Mouse (Mus musculus) MEL (cell line): Measurements from ENCODE around the gene Gm12830. TPM values are rescaled to one million over a fixed set of nuclear protein-coding genes. Genes with fewer than 3 reads are reported as not detected.

ENCODE experiments used
- DNase-seq: peaks from one replicate; pipeline ENCODE4 v3.0.0; 2011; ENCODE audit warnings: low read depth, low spot score
- H3K27ac ChIP-seq: 2 replicates; pipeline ENCODE4 v1.5.1; 2012; ENCODE audit warnings: low read depth, mild to moderate bottlenecking, control low read depth, low read length, moderate library complexity; ENCODE audit not compliant: control insufficient read depth
- H3K27me3 ChIP-seq, 2 experiments: fragments of 150-350 bp in 1 of 2; sonication (generic) in 1 of 2; 2 replicates each; pipeline ENCODE4 v1.6.1; 2012; ENCODE audit warnings: low read length in 2 of 2, mild to moderate bottlenecking in 2 of 2, improper control_type of control experiment in 1 of 2, moderate library complexity in 1 of 2; ENCODE audit not compliant: insufficient read depth in 2 of 2, control insufficient read depth in 1 of 2
- H3K36me3 ChIP-seq, 2 experiments: 2 replicates each; pipeline ENCODE4 v1.6.1; 2012 to 2014; ENCODE audit warnings: low read length in 2 of 2, improper control_type of control experiment in 1 of 2, inconsistent platforms in 1 of 2, mild to moderate bottlenecking in 1 of 2; ENCODE audit not compliant: insufficient read depth in 2 of 2, control insufficient read depth in 1 of 2
- H3K4me1 ChIP-seq, 2 experiments: fragments of 150-350 bp in 1 of 2; sonication (generic) in 1 of 2; 2 replicates each; pipeline ENCODE4 v1.6.1; 2012; ENCODE audit warnings: low read length in 2 of 2, improper control_type of control experiment in 1 of 2, mild to moderate bottlenecking in 1 of 2; ENCODE audit not compliant: insufficient read depth in 2 of 2, control insufficient read depth in 1 of 2
- H3K4me3 ChIP-seq, 2 experiments: fragments of 150-350 bp in 1 of 2; sonication (generic) in 1 of 2; 2 replicates each; pipeline ENCODE4 v1.5.1; 2012; ENCODE audit warnings: low read depth in 2 of 2, low read length in 2 of 2, mild to moderate bottlenecking in 2 of 2, moderate library complexity in 2 of 2, control low read depth in 1 of 2, improper control_type of control experiment in 1 of 2; ENCODE audit not compliant: control insufficient read depth in 1 of 2, insufficient read depth in 1 of 2
- H3K79me2 ChIP-seq: 2 replicates; pipeline ENCODE4 v1.6.1; 2012; ENCODE audit warnings: mild to moderate bottlenecking, low read length, moderate library complexity; ENCODE audit not compliant: control insufficient read depth, poor library complexity, insufficient read depth
- H3K9ac ChIP-seq: 2 replicates; pipeline ENCODE4 v1.6.1; 2012; ENCODE audit warnings: low read depth, mild to moderate bottlenecking, control low read depth, low read length, moderate library complexity; ENCODE audit not compliant: control insufficient read depth, poor library complexity, severe bottlenecking
- H3K9me3 ChIP-seq: fragments of 150-350 bp; sonication (generic); replicated peaks from 2 replicates; pipeline ENCODE4 v1.6.1; 2012; ENCODE audit warnings: mild to moderate bottlenecking, low read length, improper control_type of control experiment, moderate library complexity; ENCODE audit not compliant: insufficient read depth
- BHLHE40 ChIP-seq: IDR thresholded peaks from 2 replicates; pipeline ENCODE4 v1.6.1; 2012; ENCODE audit warnings: low read depth, mild to moderate bottlenecking, inconsistent platforms, low read length, improper control_type of control experiment, borderline replicate concordance
- CHD2 ChIP-seq: IDR thresholded peaks from 2 replicates; pipeline ENCODE4 v1.6.1; 2011; ENCODE audit warnings: low read length, improper control_type of control experiment
- CTCF ChIP-seq, 3 experiments: IDR thresholded peaks in 2 of 3; conservative IDR thresholded peaks in 1 of 3; 2 replicates each; pipeline ENCODE4 v1.5.1; 2011 to 2012; ENCODE audit warnings: low read length in 3 of 3, low read depth in 2 of 3, mild to moderate bottlenecking in 2 of 3, improper control_type of control experiment in 1 of 3, inconsistent platforms in 1 of 3, mixed read lengths in 1 of 3, moderate library complexity in 1 of 3; ENCODE audit not compliant: control insufficient read depth in 1 of 3, insufficient read depth in 1 of 3, poor library complexity in 1 of 3, severe bottlenecking in 1 of 3
- E2F4 ChIP-seq: IDR thresholded peaks from 2 replicates; pipeline ENCODE4 v1.6.1; 2011; ENCODE audit warnings: low read depth, low read length, improper control_type of control experiment, borderline replicate concordance
- EP300 ChIP-seq, 2 experiments: IDR thresholded peaks; 2 replicates each; pipeline ENCODE4 v1.6.1; 2011; ENCODE audit warnings: improper control_type of control experiment in 2 of 2, low read length in 2 of 2, low read depth in 1 of 2, mild to moderate bottlenecking in 1 of 2
- ETS1 ChIP-seq: IDR thresholded peaks from 2 replicates; pipeline ENCODE4 v1.6.1; 2012; ENCODE audit warnings: low read depth, mild to moderate bottlenecking, inconsistent platforms, low read length, improper control_type of control experiment, moderate library complexity
- GABPA ChIP-seq: IDR thresholded peaks from 2 replicates; pipeline ENCODE4 v1.6.1; 2012; ENCODE audit warnings: low read depth, mild to moderate bottlenecking, inconsistent platforms, low read length, improper control_type of control experiment, moderate library complexity
- GATA1 ChIP-seq: IDR thresholded peaks from 2 replicates; pipeline ENCODE4 v1.6.1; 2011; ENCODE audit warnings: low read depth, low read length, improper control_type of control experiment
- HCFC1 ChIP-seq: IDR thresholded peaks from 2 replicates; pipeline ENCODE4 v1.6.1; 2012; ENCODE audit warnings: low read depth, mild to moderate bottlenecking, inconsistent platforms, low read length, improper control_type of control experiment, moderate library complexity
- MAFK ChIP-seq: IDR thresholded peaks from 2 replicates; pipeline ENCODE4 v1.6.1; 2011; ENCODE audit warnings: low read depth, mild to moderate bottlenecking, low read length, improper control_type of control experiment, borderline replicate concordance
- MAX ChIP-seq: IDR thresholded peaks from 2 replicates; pipeline ENCODE4 v1.6.1; 2011; ENCODE audit warnings: low read length, improper control_type of control experiment
- MEF2A ChIP-seq: IDR thresholded peaks from 2 replicates; pipeline ENCODE4 v1.6.1; 2014; ENCODE audit warnings: low read depth, mild to moderate bottlenecking, inconsistent platforms, low read length, improper control_type of control experiment; ENCODE audit not compliant: poor library complexity, insufficient replicate concordance, severe bottlenecking; ENCODE audit errors: extremely low read depth
- MXI1 ChIP-seq: IDR thresholded peaks from 2 replicates; pipeline ENCODE4 v1.6.1; 2011; ENCODE audit warnings: mild to moderate bottlenecking, low read depth, low read length, improper control_type of control experiment
- MYC ChIP-seq: IDR thresholded peaks from 2 replicates; pipeline ENCODE4 v1.6.1; 2011; ENCODE audit warnings: low read depth, mild to moderate bottlenecking, low read length, improper control_type of control experiment, moderate library complexity
- NELFE ChIP-seq: IDR thresholded peaks from 2 replicates; pipeline ENCODE4 v1.6.1; 2011; ENCODE audit warnings: low read depth, low read length, improper control_type of control experiment
- POLR2AphosphoS2 ChIP-seq: IDR thresholded peaks from 2 replicates; pipeline ENCODE4 v1.6.1; 2011; ENCODE audit warnings: low read length, improper control_type of control experiment
- POLR2AphosphoS5 ChIP-seq: IDR thresholded peaks from 2 replicates; pipeline ENCODE4 v1.6.1; 2012; ENCODE audit warnings: low read depth, borderline replicate concordance, mild to moderate bottlenecking, inconsistent platforms, low read length, moderate library complexity, mixed read lengths
- RAD21 ChIP-seq: IDR thresholded peaks from 2 replicates; pipeline ENCODE4 v1.6.1; 2011; ENCODE audit warnings: mild to moderate bottlenecking, low read depth, low read length, improper control_type of control experiment
- SIN3A ChIP-seq: IDR thresholded peaks from 2 replicates; pipeline ENCODE4 v1.6.1; 2012; ENCODE audit warnings: low read length, improper control_type of control experiment, inconsistent platforms
- SMC3 ChIP-seq: IDR thresholded peaks from 2 replicates; pipeline ENCODE4 v1.6.1; 2011; ENCODE audit warnings: low read depth, low read length, improper control_type of control experiment
- TAL1 ChIP-seq: IDR thresholded peaks from 2 replicates; pipeline ENCODE4 v1.6.1; 2012; ENCODE audit warnings: mild to moderate bottlenecking, inconsistent platforms, low read length, moderate library complexity, mixed read lengths
- TBP ChIP-seq: IDR thresholded peaks from 2 replicates; pipeline ENCODE4 v1.8.0; 2011; ENCODE audit warnings: low read depth, low read length, improper control_type of control experiment
- USF1 ChIP-seq: IDR thresholded peaks from 2 replicates; pipeline ENCODE4 v1.6.1; 2014; ENCODE audit warnings: low read depth, mild to moderate bottlenecking, inconsistent platforms, low read length, improper control_type of control experiment, moderate library complexity
- ZC3H11A ChIP-seq: IDR thresholded peaks from 2 replicates; pipeline ENCODE4 v1.6.1; 2012; ENCODE audit warnings: low read depth, mild to moderate bottlenecking, inconsistent platforms, low read length, improper control_type of control experiment
- ZKSCAN1 ChIP-seq: IDR thresholded peaks from 2 replicates; pipeline ENCODE4 v1.6.1; 2012; ENCODE audit warnings: low read depth, mild to moderate bottlenecking, inconsistent platforms, low read length, improper control_type of control experiment, moderate library complexity
- polyA plus RNA-seq, 2 experiments: library from polyadenylated mRNA; stranded (reverse) in 1 of 2; unstranded in 1 of 2; fragments of >175 nt in 1 of 2; fragments of >200 nt in 1 of 2; gene quantifications; 2 replicates each; pipeline versions ENCODE4 v1.2.1 to v1.2.4; 2012; ENCODE audit warnings: low replicate concordance in 2 of 2, low read depth in 1 of 2; ENCODE audit not compliant: insufficient read length in 2 of 2, insufficient read depth in 1 of 2, missing spikeins in 1 of 2
- total RNA-seq: library from RNA; depleted of rRNA; stranded (reverse); fragments of 300-350 nt; gene quantifications from 2 replicates; pipeline ENCODE4 v1.2.3, GENCODE M21; 2012

Gm12830 gene
- total and polyA plus RNA-seq, 3 experiments = not detected

DNA sequence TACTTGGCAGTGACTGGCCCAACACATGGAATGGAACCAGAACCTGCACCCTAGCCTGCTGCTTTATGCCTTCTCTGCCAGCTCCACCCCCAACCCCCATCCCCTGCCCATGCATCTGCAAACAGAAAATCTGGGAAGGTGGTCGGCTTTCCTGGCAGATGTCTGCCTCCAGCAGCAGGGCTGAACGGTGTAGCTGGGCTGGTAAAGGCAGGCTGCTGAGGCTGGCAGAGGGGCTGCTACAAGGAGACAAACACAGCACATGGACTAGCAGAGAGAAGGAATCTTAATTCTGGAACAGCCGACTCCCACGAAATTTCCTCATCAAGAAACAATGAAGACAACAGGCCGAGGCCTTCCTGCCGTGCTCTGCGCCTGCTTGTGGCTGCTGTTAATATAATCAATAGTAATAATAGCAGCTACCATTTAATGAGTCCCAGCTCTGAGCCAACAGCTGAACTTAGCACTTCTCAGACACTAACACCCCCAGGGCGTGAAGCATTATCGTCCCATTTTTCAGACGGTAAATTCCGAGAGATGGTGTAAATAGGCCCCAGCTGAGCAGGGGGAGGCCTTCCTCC is 43.8 kb upstream of the Gm12830 start:
- H3K27ac ChIP-seq = no peak overlapping the region
- no peaks in the 10 kb centered on the region for H3K4me1 ChIP-seq
- no peaks in the 10 kb centered on the region for H3K36me3 ChIP-seq
- no peak overlapping the region for H3K4me3 ChIP-seq
- H3K9ac ChIP-seq = no peak overlapping the region
- DNase-seq = no peak
- no peaks in the 10 kb centered on the region for H3K79me2 ChIP-seq
- no peaks in the 10 kb centered on the region for H3K9me3 ChIP-seq
- H3K27me3 ChIP-seq = no peaks in the 10 kb centered on the region
- TF ChIP-seq BHLHE40 = no peak
- no peak for TF ChIP-seq SIN3A
- TF ChIP-seq EP300 (IDR thresholded peaks at IDR 0.05; ENCODE audit: low read depth in 1 of 2, low read length in 2 of 2) = no peak
- no peak for TF ChIP-seq ETS1
- no peak for TF ChIP-seq MAX
- TF ChIP-seq MAFK = no peak
- no peak for TF ChIP-seq RAD21
- TF ChIP-seq POLR2AphosphoS5 = no peak
- TF ChIP-seq GABPA = no peak
- TF ChIP-seq HCFC1 = no peak
- TF ChIP-seq ZC3H11A = no peak
- no peak for TF ChIP-seq SMC3
- TF ChIP-seq CHD2 = no peak
- TF ChIP-seq MEF2A = no peak
- no peak for TF ChIP-seq ZKSCAN1
- TF ChIP-seq MXI1 = no peak
- no peak for TF ChIP-seq GATA1
- TF ChIP-seq USF1 = no peak
- TF ChIP-seq, all 39 proteins: peak for 0

GRCm38 (mm10) chr4:114778716-114779474 is 42.6 kb upstream of the Gm12830 start:
- Histone ChIP-seq H3K9me3 (no peaks in the 10 kb centered on the region), H3K4me3 (no peak overlapping the region), H3K27ac (no peak overlapping the region), H3K27me3 (no peaks in the 10 kb centered on the region), H3K9ac (no peak overlapping the region), H3K36me3 (no peaks in the 10 kb centered on the region), H3K79me2 (no peaks in the 10 kb centered on the region), H3K4me1 (no peaks in the 10 kb centered on the region)
- TF ChIP-seq ZC3H11A (no peak), POLR2AphosphoS2 (no peak), ZKSCAN1 (no peak), POLR2AphosphoS5 (no peak), E2F4 (no peak), TBP (no peak), MYC (no peak), CTCF (IDR thresholded peaks at IDR 0.05 in 2 of 3, conservative IDR thresholded peaks at IDR 0.05 in 1 of 3; ENCODE audit: control insufficient read depth in 1 of 3, insufficient read depth in 1 of 3, low read depth in 2 of 3, low read length in 3 of 3, poor library complexity in 1 of 3, severe bottlenecking in 1 of 3) (no peak), TAL1 (no peak), NELFE (no peak)
- no peak for DNase-seq
